Mouse (Mus musculus): ENCODE measurements around the gene Fbn1. TPM values are rescaled to one million over a fixed set of nuclear protein-coding genes. Genes with fewer than 3 reads are reported as not detected.

Fbn1 gene
- total and polyA plus RNA-seq, 3 experiments, result 0.04 to 0.17 (median 0.09) TPM

GRCm38 (mm10) chr2:125337239-125337638 lies 170.6 kb downstream of the Fbn1 start:
- dilution Hi-C loops (cut with MboI; ENCODE audit: extremely low pct_ligation_motif_present, extremely low pct_unique_long_range_greater_than_20kb, low sequenced_read_pairs), result no loop called here
- Histone ChIP-seq H3K79me2 (replicated peaks; ENCODE audit: control insufficient read depth, extremely low read depth, insufficient read depth, poor library complexity, severe bottlenecking) (no peaks in the 10 kb centered on the region), H3K36me3 (replicated peaks in 1 of 2; ENCODE audit: control insufficient read depth in 1 of 2, insufficient read depth in 1 of 2, low read length in 1 of 2) (no peaks in the 10 kb centered on the region), H3K9me3 (replicated peaks; ENCODE audit: low read length) (no peaks in the 10 kb centered on the region), H3K9ac (ENCODE audit: insufficient read depth, low read depth) (no peak overlapping the region), H3K27ac (ENCODE audit: insufficient read depth, low read depth) (no peak overlapping the region), H3K4me2 (ENCODE audit: insufficient read depth, low read depth, poor library complexity, severe bottlenecking) (no peak overlapping the region), H3K4me3 (replicated peaks in 1 of 3; ENCODE audit: low read depth in 2 of 3, low read length in 2 of 3, poor library complexity in 1 of 3) (no peak overlapping the region), H3K4me1 (ENCODE audit: control insufficient read depth in 1 of 2, insufficient read depth in 2 of 2) (peaks cover 0 to 3% of the 10 kb centered on the region in 2 experiments; a peak in 1 of 4 replicates), H3K27me3 (replicated peaks) (no peaks in the 10 kb centered on the region)
- DNase-seq (ENCODE audit: extremely low read depth), result no peak
- TF ChIP-seq NELFE (IDR thresholded peaks at IDR 0.05; ENCODE audit: low read depth, low read length) (no peak), ZC3H11A (IDR thresholded peaks at IDR 0.05; ENCODE audit: low read depth, low read length) (no peak), GABPA (IDR thresholded peaks at IDR 0.05; ENCODE audit: insufficient replicate concordance, low read depth, low read length) (no peak), UBTF (IDR thresholded peaks at IDR 0.05; ENCODE audit: low read depth, low read length) (no peak), TBP (conservative IDR thresholded peaks at IDR 0.05; ENCODE audit: low read depth, low read length) (no peak), CHD2 (IDR thresholded peaks at IDR 0.05; ENCODE audit: low read length) (no peak), POLR2A (IDR thresholded peaks at IDR 0.05; ENCODE audit: low read depth, low read length) (no peak), MAX (IDR thresholded peaks at IDR 0.05; ENCODE audit: low read length) (no peak), PAX5 (IDR thresholded peaks at IDR 0.05; ENCODE audit: low read length) (no peak), MAFK (IDR thresholded peaks at IDR 0.05; ENCODE audit: insufficient replicate concordance, low read length) (no peak), KAT2A (IDR thresholded peaks at IDR 0.05; ENCODE audit: insufficient replicate concordance, low read length) (no peak), ZNF384 (IDR thresholded peaks at IDR 0.05; ENCODE audit: low read depth, low read length) (no peak), MYC (IDR thresholded peaks at IDR 0.05; ENCODE audit: low read depth, low read length) (no peak), IRF4 (IDR thresholded peaks at IDR 0.05; ENCODE audit: low read depth, low read length) (no peak), RCOR1 (conservative IDR thresholded peaks at IDR 0.05; ENCODE audit: low read depth, low read length) (no peak), USF1 (IDR thresholded peaks at IDR 0.05; ENCODE audit: low read depth, low read length) (no peak), USF2 (conservative IDR thresholded peaks at IDR 0.05; ENCODE audit: low read depth, low read length) (no peak)
- in situ Hi-C loops (cut with MboI; ENCODE audit: low pct_ligation_motif_present, low pct_unique_long_range_greater_than_20kb, low sequenced_read_pairs), result no loop called here

GRCm38 (mm10) chr2:125335206-125335605 lies 172.6 kb downstream of the Fbn1 start:
- Histone ChIP-seq H3K4me1 (ENCODE audit: control insufficient read depth in 1 of 2, insufficient read depth in 2 of 2) (peaks cover 0 to 9% of the 10 kb centered on the region in 2 experiments; a peak in 2 of 4 replicates), H3K9ac (ENCODE audit: insufficient read depth, low read depth) (no peak overlapping the region), H3K4me3 (replicated peaks in 1 of 3; ENCODE audit: low read depth in 2 of 3, low read length in 2 of 3, poor library complexity in 1 of 3) (no peak overlapping the region), H3K79me2 (replicated peaks; ENCODE audit: control insufficient read depth, extremely low read depth, insufficient read depth, poor library complexity, severe bottlenecking) (no peaks in the 10 kb centered on the region), H3K36me3 (replicated peaks in 1 of 2; ENCODE audit: control insufficient read depth in 1 of 2, insufficient read depth in 1 of 2, low read length in 1 of 2) (no peaks in the 10 kb centered on the region), H3K27me3 (replicated peaks) (no peaks in the 10 kb centered on the region), H3K4me2 (ENCODE audit: insufficient read depth, low read depth, poor library complexity, severe bottlenecking) (no peak overlapping the region), H3K27ac (ENCODE audit: insufficient read depth, low read depth) (no peak overlapping the region), H3K9me3 (replicated peaks; ENCODE audit: low read length) (no peaks in the 10 kb centered on the region)
- dilution Hi-C loops (cut with MboI; ENCODE audit: extremely low pct_ligation_motif_present, extremely low pct_unique_long_range_greater_than_20kb, low sequenced_read_pairs) (no loop called here), in situ Hi-C loops (cut with MboI; ENCODE audit: low pct_ligation_motif_present, low pct_unique_long_range_greater_than_20kb, low sequenced_read_pairs) (no loop called here)
- no peak for TF ChIP-seq UBTF (IDR thresholded peaks at IDR 0.05; ENCODE audit: low read depth, low read length)
- no peak for DNase-seq (ENCODE audit: extremely low read depth)
